Mouse (Mus musculus) left cerebral cortex, adult 2 months (tissue): ENCODE measurements around the gene Gm10959. TPM values are rescaled to one million over a fixed set of nuclear protein-coding genes. Genes with fewer than 3 reads are reported as not detected.

Source experiments
- DNase-seq, 2 experiments: peaks; one replicate each; pipeline ENCODE4 v3.0.0; 2021 to 2022; ENCODE audit warnings: low spot score in 2 of 2, mixed read lengths in 1 of 2; ENCODE audit errors: extremely low spot score in 1 of 2
- H3K27ac ChIP-seq: fragments of 200-600 bp; 2 replicates; pipeline ENCODE4 v1.8.1; 2022
- H3K4me3 ChIP-seq: fragments of 200-600 bp; 2 replicates; pipeline ENCODE4 v1.8.1; 2022
- CTCF ChIP-seq: fragments of 200-600 bp; IDR thresholded peaks from 2 replicates; pipeline ENCODE4 v1.8.1; 2022; ENCODE audit warnings: antibody characterized with exemption, mild to moderate bottlenecking, moderate library complexity
- intact Hi-C: fragments of 180-260 bp; cut with DNase I; formaldehyde crosslinking; loops from one replicate; pipeline ENCODE4 v1.15.1; 2025
- total RNA-seq, 2 experiments: library from RNA; stranded (reverse); gene quantifications; 2 replicates each; pipeline ENCODE4 v1.2.3; 2021

Gene Gm10959
- total RNA-seq, 2 experiments from 2014 or later = not detected

DNA sequence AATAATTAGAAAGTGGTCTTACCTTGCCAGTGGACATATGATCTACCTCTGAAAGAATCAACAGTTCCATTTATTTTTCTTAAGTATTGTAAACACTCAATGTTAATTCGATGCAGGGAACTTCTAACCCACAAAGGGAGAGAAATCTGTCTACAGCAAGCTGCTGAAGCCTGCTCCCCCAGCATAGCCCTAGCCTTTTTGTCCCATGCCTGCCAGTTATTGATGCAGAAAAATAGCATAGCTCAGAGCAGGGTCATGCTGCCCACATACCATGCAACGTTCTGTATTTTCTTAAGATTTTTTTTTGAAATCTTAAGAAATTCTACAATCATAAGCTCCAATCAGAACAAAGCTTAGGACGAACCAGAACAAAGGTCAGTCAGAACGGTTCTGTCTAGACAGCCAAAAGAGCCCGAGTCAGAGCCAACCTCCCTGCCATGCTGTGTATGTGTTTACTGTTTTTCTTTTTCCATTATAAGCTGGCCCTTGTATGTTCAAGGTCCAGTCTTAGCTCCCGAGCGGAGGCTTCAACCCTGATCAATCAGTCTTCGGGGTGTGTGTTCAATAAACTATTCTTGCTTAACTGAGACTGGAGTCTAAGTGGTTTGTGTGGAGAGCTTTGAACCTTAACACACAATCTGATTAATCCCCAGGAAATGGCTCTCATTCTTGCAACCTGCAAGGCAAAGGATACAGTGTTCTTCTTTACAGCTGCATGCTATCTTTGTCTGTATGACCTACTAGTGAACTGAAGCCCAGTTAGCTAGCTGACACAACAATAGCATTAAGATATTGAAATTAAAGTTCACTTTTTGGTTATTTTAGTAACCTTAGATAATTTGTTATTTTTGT lies 2.7 kb upstream of the Gm10959 start:
- intact Hi-C loops = loop anchor here (10.0 kb wide), 1 partner anchor 627 kb away; the partner anchor contains the start of gene Bcar3
- no peak for DNase-seq
- no peak for TF ChIP-seq CTCF
- no peak overlapping the region for H3K27ac ChIP-seq
- H3K4me3 ChIP-seq = no peak overlapping the region

DNA sequence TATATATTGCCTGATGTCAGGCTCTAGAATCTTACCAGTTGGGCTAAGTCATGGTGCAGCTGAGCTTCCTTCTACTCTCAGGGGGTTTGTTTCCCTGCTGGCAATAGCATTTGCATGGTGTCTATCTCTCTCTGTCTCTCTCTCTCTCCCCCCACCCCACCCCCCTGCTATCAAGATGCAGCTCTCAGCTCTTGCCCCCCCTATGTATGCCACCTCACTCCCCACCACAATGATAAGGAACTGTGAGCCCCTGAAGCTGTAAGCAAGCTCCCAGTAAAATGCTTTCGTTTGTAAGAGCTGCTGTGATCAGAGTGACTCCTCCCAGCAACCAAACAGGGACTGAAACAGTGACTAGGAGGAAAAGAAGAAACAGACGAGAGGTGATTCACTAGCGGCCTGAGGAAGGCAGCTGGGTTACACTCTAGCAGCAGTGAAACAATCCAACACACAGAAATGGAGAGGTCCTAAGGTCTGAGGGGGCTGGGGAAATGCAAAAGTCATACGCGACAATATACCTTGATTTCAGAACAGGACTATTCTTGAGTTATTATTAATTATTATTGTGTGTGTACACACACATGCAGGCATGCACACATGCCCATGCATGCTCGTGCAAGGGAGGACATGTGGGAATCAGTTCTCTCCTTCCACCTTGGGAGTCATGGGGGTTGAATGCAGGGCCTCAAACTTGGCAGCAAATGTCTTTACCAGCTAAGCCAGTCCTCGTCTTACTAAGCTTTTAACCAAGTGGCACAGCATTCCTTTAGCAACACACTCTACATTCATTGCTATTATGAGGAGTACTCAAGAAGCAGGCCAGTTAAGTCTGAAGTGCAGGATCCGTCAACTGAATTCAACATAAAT lies 1.6 kb upstream of the Gm10959 start:
- H3K4me3 ChIP-seq = no peak overlapping the region
- intact Hi-C loops = loop anchor here (10.0 kb wide), 1 partner anchor 626 kb away; the partner anchor contains the start of gene Bcar3
- no peak for TF ChIP-seq CTCF
- no peak overlapping the region for H3K27ac ChIP-seq
- no peak for DNase-seq

DNA sequence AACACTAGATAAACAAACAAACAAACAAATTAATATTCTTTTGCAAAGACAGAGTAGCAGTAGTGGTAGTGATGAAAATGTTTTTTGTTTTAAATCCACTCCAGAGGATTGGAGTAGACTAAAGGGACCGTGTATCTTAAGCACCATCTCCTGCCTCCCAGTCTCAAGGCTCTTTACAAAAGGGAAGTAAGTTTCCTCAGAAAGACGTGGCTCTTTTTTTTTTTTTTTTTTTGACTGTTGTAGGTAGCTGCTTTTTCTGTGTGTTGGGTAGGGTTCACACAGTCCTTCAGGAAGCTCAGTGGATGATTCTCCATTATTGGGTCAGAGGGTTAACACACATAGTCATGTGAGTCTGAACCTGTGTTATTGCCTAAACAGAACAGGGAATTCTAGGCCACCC lies 488 bp downstream of the Gm10959 start:
- intact Hi-C loops = no loop called here
- TF ChIP-seq CTCF = no peak
- Histone ChIP-seq H3K27ac (no peak overlapping the region), H3K4me3 (no peak overlapping the region)
- DNase-seq = no peak

DNA sequence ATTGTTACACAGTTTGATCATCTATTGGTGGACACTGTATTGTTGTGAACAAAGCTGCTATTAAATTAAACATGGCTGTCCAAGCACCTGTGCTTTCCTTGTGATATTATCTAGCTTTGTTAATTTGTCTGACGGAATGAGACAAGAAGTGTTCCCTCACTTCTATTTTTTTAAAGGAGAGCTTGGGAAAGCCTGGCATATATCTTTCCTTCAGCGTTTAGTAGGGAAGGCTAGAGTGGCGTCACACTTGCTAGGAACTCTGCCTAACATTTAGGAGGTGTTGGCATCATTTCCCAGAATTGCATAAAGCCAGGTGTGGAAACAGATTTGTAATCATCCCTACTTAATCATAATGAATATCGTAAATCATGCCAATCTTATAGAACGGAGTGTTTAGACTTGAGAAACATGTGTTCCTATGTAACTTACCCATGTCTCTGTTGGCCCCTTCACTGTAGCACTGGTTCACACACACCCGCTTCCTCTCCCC lies 2.9 kb downstream of the Gm10959 start:
- no peak for TF ChIP-seq CTCF
- H3K27ac ChIP-seq = no peak overlapping the region
- no peak overlapping the region for H3K4me3 ChIP-seq
- DNase-seq = no peak
- intact Hi-C loops = no loop called here

DNA sequence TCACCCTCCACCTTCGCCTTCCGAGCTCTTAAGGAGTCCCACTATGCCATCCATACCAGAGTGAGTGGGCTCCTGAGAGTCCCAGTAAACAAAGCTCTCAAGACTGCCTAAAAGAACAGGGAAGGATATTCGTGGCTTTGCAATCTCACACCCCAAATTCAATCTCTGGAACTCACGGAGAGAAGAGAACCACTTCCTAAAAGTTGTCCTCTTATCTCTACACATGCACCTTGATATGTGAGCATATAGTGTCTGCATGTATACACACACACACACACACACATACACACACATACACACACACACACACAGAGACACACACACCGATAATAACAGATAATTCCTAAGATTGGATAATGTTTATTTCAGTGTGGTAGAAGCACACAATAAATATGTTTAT lies 3.7 kb downstream of the Gm10959 start:
- no peak for DNase-seq
- no peak overlapping the region for H3K4me3 ChIP-seq
- intact Hi-C loops = no loop called here
- no peak for TF ChIP-seq CTCF
- no peak overlapping the region for H3K27ac ChIP-seq

DNA sequence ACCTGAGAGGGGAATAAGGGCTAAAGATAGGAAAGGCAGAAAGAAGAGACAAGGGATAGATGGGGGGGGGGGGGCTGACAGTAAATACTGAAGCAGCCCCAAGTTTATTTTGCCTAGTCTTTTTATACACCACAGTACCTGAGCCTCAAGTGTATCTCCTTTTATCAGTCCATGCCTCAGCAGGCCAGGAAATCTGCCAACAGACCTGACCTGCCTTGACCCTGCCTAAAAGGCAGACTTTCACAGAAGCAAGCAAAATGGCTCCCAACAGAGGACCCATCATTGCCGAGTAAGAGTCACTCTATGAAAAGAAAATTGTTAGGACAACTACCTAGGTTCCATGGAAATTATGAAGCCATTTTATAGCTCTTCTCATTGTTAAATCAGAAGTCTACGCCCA lies 11.3 kb downstream of the Gm10959 start:
- TF ChIP-seq CTCF = no peak
- H3K4me3 ChIP-seq = no peak overlapping the region
- no peak overlapping the region for H3K27ac ChIP-seq
- intact Hi-C loops = no loop called here
- DNase-seq = no peak

DNA sequence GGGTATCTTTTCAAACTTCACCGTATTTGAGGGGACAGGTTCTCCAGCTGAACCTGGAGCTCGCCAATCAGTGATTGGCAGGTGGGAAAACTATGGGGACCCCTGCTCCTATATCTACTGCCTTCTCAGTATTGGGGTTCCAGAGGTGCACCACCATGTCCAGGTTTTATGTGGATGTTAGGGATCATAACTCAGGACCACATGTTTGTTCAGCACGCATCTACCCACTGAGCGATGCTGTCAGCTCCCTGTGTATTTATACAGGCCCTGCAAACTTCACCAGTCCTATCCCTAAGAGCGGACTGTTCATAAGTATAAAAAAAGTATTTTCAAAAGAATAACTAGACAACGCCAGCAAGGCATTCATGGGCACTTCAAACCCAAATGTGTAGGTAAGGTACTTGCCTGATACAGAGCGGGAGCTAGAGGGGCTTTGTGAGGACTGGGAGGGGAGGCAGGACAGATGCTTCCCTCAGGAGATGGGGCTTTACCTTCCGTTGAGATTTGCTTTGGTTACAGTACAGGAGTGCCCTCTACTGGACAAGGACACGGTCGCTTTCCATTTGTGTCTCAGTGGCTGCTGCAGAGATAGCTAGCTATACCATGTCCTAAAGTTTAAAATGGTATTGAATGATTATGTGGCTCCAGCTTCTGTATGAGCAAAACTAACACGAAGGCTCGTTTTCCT lies 15.3 kb downstream of the Gm10959 start:
- DNase-seq = peak; percentile 23 to 39
- Histone ChIP-seq H3K27ac (no peak overlapping the region), H3K4me3 (no peak overlapping the region)
- peak; percentile 84 for TF ChIP-seq CTCF
- intact Hi-C loops = loop anchor here (1.0 to 5.0 kb wide), 3 partner anchors 117 to 255 kb away; no protein-coding TSS in a partner anchor

DNA sequence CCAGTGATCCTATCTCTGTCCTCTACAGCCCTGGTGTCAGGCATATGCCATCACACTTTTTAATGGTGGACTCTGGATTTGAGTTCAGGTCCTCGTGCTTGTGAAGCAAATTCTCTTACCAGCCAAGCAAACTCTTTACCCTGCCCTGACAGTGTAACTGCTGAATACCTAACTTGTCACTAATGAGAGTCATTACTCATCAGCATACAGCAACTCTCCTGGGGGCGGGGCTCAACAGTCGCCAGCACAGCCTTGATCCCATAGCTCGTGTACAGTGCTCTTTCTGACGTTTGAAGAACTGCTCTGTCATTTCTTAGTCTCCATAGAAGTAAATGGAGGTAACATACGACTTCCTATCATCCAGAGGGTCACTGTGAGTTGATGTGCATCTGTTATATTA lies 20.9 kb downstream of the Gm10959 start:
- TF ChIP-seq CTCF = no peak
- no peak overlapping the region for H3K27ac ChIP-seq
- intact Hi-C loops = no loop called here
- no peak overlapping the region for H3K4me3 ChIP-seq
- no peak for DNase-seq

DNA sequence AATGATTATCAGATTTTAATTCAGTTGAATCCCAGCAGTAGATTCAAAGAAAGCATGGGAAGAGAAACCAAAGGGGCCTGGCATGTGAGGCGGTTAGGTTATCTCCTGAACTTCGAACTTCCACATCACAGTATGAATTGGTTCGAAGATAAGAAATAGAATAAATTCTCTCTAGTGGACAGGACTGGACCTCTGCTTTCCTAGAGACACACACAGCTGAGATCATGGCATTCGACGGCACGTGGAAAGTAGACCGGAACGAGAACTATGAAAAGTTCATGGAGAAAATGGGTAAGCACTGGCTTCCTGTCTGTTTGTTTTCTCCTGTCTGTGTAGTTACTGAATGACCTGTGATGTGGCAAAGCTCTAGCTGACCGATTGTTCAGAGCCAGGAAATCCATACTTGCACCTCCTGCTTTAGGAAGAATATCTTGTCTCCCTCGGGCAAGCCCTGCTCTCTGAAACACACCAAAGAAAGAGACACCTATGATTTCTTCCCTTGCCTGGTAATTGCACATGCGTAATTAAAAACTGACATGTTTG lies 23.9 kb downstream of the Gm10959 start:
- TF ChIP-seq CTCF = no peak
- intact Hi-C loops = no loop called here

DNA sequence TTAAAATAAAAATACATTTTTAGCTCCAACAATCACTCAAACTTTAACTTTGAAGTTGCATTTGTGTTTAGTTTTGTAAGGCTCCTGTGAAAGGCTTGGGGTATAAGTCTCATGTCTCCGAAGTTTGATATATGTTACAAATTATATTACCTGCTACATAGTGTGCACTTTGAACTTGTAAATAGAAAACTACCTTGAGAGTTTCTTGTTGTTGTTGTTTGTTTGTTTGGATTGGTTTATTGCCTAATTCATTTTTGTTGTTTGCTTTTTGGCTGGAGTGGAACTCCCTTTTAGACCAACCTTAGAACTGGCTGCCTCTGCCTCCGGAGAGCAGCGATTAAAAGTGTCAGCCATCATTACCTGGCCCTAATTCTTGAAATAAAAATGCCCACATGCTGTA lies 24.4 kb downstream of the Gm10959 start, which contains the start of gene Fabp2:
Gene Fabp2, plus strand, starts transcription at position 301 of the 400 bp plus-strand sequence.
- Histone ChIP-seq H3K27ac (no peak within 1 kb of the TSS), H3K4me3 (no peak within 1 kb of the TSS)
- DNase-seq = no peak
- intact Hi-C loops = no loop called here
- TF ChIP-seq CTCF = no peak

More for the DNA sequence above, 23.9 kb downstream of the Gm10959 start:
- no peak for DNase-seq
- Histone ChIP-seq H3K27ac (no peak overlapping the region), H3K4me3 (no peak overlapping the region)

DNA sequence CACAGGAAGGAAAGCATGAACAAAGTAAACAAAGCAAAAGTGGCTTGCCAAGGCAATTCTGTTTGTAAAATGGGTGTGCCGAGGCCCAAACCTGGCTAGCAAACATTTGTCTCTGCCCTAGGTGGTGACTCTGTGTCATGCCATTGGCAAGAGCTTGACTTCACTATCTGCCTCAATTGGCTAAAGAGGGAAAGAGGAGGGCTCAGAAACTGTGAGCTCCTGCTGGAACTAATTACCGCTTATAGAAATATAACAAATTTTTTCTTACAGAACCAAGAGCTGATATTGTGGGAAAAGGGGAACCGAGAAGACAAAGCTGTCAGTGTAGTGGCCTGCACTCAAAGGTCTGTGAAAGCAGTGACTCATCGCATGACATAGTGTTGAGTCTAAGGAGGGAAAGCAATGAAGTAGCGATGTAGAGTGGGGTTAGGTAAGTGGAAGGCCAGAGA lies 30.8 kb downstream of the Gm10959 start:
- Histone ChIP-seq H3K4me3 (no peak overlapping the region), H3K27ac (no peak overlapping the region)
- no peak for DNase-seq
- TF ChIP-seq CTCF = no peak
- intact Hi-C loops = no loop called here
